Comparison of ENCODE assay signal across 28 mouse cellular contexts in the genomic region with DNA sequence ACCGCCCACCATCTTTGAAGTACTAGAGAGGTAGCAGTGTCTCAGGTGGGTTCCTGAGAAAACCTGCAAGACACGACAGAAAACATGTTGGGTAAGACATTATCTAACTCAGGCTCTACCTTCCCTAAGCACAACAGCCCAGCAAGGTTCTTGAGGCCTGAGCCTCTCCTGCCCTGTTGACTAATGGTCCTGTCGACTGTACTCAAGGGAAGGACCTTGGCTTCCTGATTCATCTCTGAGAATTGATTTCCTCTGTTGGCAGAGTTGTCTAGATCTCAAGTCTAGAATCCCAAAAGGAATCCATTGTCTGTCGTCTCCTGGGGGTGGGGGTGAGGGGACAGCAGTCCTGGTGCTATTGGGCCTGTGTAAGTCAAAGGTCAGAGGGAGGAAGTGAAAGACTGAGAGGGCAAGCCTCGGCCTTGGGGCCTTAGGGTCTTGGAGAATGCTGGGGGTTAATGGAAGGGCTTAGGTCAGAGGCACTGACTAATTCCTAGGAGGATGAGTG. TPM values are rescaled to one million over a fixed set of nuclear protein-coding genes. Genes with fewer than 3 reads are reported as not detected.
DNase-seq lines count a peak whose midpoint lies in the region; ATAC-seq and TF ChIP-seq lines count a peak whose summit lies in the region.
"Had no signal": no experiment of that assay in that cellular context is flagged by ENCODE, and none has a peak within 500 bp of the region (broad histone marks: within the 10 kb centered on the region; RNA-seq: fewer than 3 reads in every experiment).

No protein-coding gene starts in this region.

- H3K27me3 ChIP-seq in kidney, adult 2 months (replicated peaks; ENCODE audit: control insufficient read depth, insufficient read depth, low read length): no peaks in the 10 kb centered on the region
- H3K27me3 ChIP-seq in kidney, postnatal 0 days (ENCODE audit: insufficient read depth, low read length): no peaks in the 10 kb centered on the region
- H3K27me3 ChIP-seq: embryonic facial prominence, embryonic 12.5 days; embryonic facial prominence, embryonic 15.5 days; hindbrain, embryonic 12.5 days; hindbrain, embryonic 15.5 days had no signal

- no peak overlapping the region for H3K9ac ChIP-seq in kidney, postnatal 0 days (ENCODE audit: low read depth, low read length)
- H3K9ac ChIP-seq: embryonic facial prominence, embryonic 12.5 days; embryonic facial prominence, embryonic 15.5 days; forebrain, postnatal 0 days; hindbrain, embryonic 12.5 days; hindbrain, embryonic 15.5 days had no signal

- H3K4me3 ChIP-seq in kidney, adult 2 months (ENCODE audit: insufficient read depth, low read depth, low read length): no peak overlapping the region
- no peak overlapping the region for H3K4me3 ChIP-seq in kidney, postnatal 0 days (replicated peaks; ENCODE audit: low read depth, low read length)
- H3K4me3 ChIP-seq: embryonic facial prominence, embryonic 12.5 days; embryonic facial prominence, embryonic 15.5 days; heart, adult 2 months; heart, embryonic 10.5 days; hindbrain, embryonic 12.5 days; hindbrain, embryonic 15.5 days had no signal

- peaks cover 32% of the 10 kb centered on the region for H3K4me1 ChIP-seq in kidney, adult 2 months (ENCODE audit: control insufficient read depth, insufficient read depth, low read length)
- H3K4me1 ChIP-seq in kidney, postnatal 0 days (replicated peaks; ENCODE audit: insufficient read depth, low read length): 0 out of 2 replicates have a peak, but pooled peaks cover 5% of the 10 kb centered on the region
- H3K4me1 ChIP-seq: embryonic facial prominence, embryonic 15.5 days; hindbrain, embryonic 15.5 days had no signal

- peak; percentile 45 to 89 for DNase-seq in adrenal gland, adult (ENCODE audit: inconsistent age in 2 of 2, low spot score in 1 of 2)
- DNase-seq in adrenal gland, postnatal 4 days (ENCODE audit: low spot score in 2 of 2): no peak
- DNase-seq in kidney, adult 2 months: no peak
- no peak for DNase-seq in kidney, postnatal 25 days
- DNase-seq in kidney, postnatal 0 days (ENCODE audit: low spot score): no peak
- DNase-seq in kidney, adult 8-10 months: no peak
- peak; percentile 61 for DNase-seq in adrenal gland, postnatal 14 days
- DNase-seq in right cerebral cortex, postnatal 4 days: no peak
- DNase-seq: cerebellum, adult 11 months; cerebellum, postnatal 25 days; forebrain, postnatal 0 days; gastrocnemius, postnatal 10 days; gastrocnemius, postnatal 36 days; heart, adult 2 months had no signal

- H3K9me3 ChIP-seq in kidney, postnatal 0 days (replicated peaks; ENCODE audit: low read length): no peaks in the 10 kb centered on the region
- H3K9me3 ChIP-seq: embryonic facial prominence, embryonic 12.5 days; embryonic facial prominence, embryonic 15.5 days; heart, embryonic 10.5 days; hindbrain, embryonic 12.5 days; hindbrain, embryonic 15.5 days had no signal

- no peak overlapping the region for H3K4me2 ChIP-seq in kidney, postnatal 0 days (ENCODE audit: low read length)
- H3K4me2 ChIP-seq: embryonic facial prominence, embryonic 12.5 days; embryonic facial prominence, embryonic 15.5 days; hindbrain, embryonic 12.5 days; hindbrain, embryonic 15.5 days had no signal

- TF ChIP-seq POLR2A in kidney, adult 2 months (IDR thresholded peaks at IDR 0.05; ENCODE audit: low read depth, low read length): no peak

- no peaks in the 10 kb centered on the region for H3K36me3 ChIP-seq in kidney, adult 2 months (ENCODE audit: control insufficient read depth, insufficient read depth, low read length)
- H3K36me3 ChIP-seq in kidney, postnatal 0 days (ENCODE audit: insufficient read depth, low read length): no peaks in the 10 kb centered on the region
- H3K36me3 ChIP-seq: embryonic facial prominence, embryonic 12.5 days; embryonic facial prominence, embryonic 15.5 days; heart, embryonic 10.5 days; hindbrain, embryonic 12.5 days; hindbrain, embryonic 15.5 days had no signal

- 50% methylated on average over 5 of the region's 5 CpGs for WGBS in kidney, adult 2 months
- 60% methylated on average over 5 of the region's 5 CpGs for WGBS in kidney, postnatal 0 days

- H3K27ac ChIP-seq in kidney, adult 2 months (ENCODE audit: insufficient read depth, low read depth, low read length): 0 out of 2 replicates have a peak overlapping the region, but pooled peaks have one; percentile 10
- peak overlapping the region; percentile 87 for H3K27ac ChIP-seq in kidney, postnatal 0 days
- H3K27ac ChIP-seq: embryonic facial prominence, embryonic 12.5 days; embryonic facial prominence, embryonic 15.5 days; heart, adult 2 months; heart, embryonic 10.5 days; hindbrain, embryonic 12.5 days; hindbrain, embryonic 15.5 days had no signal

- ATAC-seq in kidney, postnatal 0 days (replicated peaks; ENCODE audit: low FRiP score, low read depth): no peak
- ATAC-seq: activated CD4-positive, CD25-positive, alpha-beta regulatory T cell, adult 4 months; forebrain, embryonic 14.5 days; forebrain, postnatal 0 days had no signal

- TF ChIP-seq CTCF in kidney, adult 2 months (conservative IDR thresholded peaks at IDR 0.05; ENCODE audit: insufficient read depth, insufficient read length, low read depth, low read length): no peak
- no peak for TF ChIP-seq CTCF in kidney, postnatal 0 days (IDR thresholded peaks at IDR 0.05; ENCODE audit: low read depth)

RNA-seq across cellular contexts. Expression of gene D330020A13Rik, which starts 37.7 kb away (rescaled TPM):
- total RNA-seq in adrenal gland, postnatal 4 days (2021): under 1 TPM in 1 of 2 experiments, not detected in 1; 0.48 TPM
- 0.09 and 0.22 TPM in 2 replicates for polyA plus RNA-seq in kidney, adult 2 months (2012; rRNA removed)
- 0.32 and 1.1 TPM in 2 replicates for polyA plus RNA-seq in kidney, postnatal 0 days (2015; fragmentation: Nextera tagmentation; extraction: Ambion mirVana)
- not detected in 2 replicates for total RNA-seq in adrenal gland, postnatal 14 days (2021)
- total RNA-seq: common myeloid progenitor, adult 5-6 weeks; forebrain, postnatal 0 days; gastrocnemius, postnatal 36 days; granulocyte monocyte progenitor cell, adult 5-6 weeks; heart, adult 2 months; heart, postnatal 25 days; hematopoietic stem cell, adult 5-6 weeks had no signal
- polyA plus RNA-seq: activated CD4-positive, CD25-positive, alpha-beta regulatory T cell, adult 4 months; forebrain, embryonic 11.5 days; forebrain, embryonic 14.5 days; forebrain, postnatal 0 days; heart, adult 2 months; heart, embryonic 10.5 days; heart, postnatal 0 days; intestine, embryonic 14.5 days had no signal

RNA-seq across cellular contexts. Expression of gene B4galnt3, which starts 37.9 kb away (rescaled TPM):
- total RNA-seq in adrenal gland, postnatal 4 days (2021): 1 to 10 TPM; 6.7 to 8.7 TPM
- polyA plus RNA-seq in kidney, adult 2 months (2012; rRNA removed): 28.9 and 35.3 TPM in 2 replicates
- 2.1 and 2.5 TPM in 2 replicates for polyA plus RNA-seq in kidney, postnatal 0 days (2015; fragmentation: Nextera tagmentation; extraction: Ambion mirVana)
- 5.4 and 5.6 TPM in 2 replicates for total RNA-seq in adrenal gland, postnatal 14 days (2021)
- total RNA-seq: common myeloid progenitor, adult 5-6 weeks; granulocyte monocyte progenitor cell, adult 5-6 weeks; hematopoietic stem cell, adult 5-6 weeks had no signal
- polyA plus RNA-seq: forebrain, embryonic 11.5 days; forebrain, embryonic 14.5 days had no signal

Comparison
In these comparisons a context has a peak if more than half of its experiments do, and no peak if none do; other contexts are left out.
1. DNase-seq: peak in adrenal gland, adult (2 of 2) and adrenal gland, postnatal 14 days (single experiment); none in adrenal gland, postnatal 4 days (0 of 2), kidney, adult 2 months (single experiment), kidney, postnatal 25 days (0 of 2), kidney, postnatal 0 days (single experiment), kidney, adult 8-10 months (0 of 2) and right cerebral cortex, postnatal 4 days (single experiment).